Mouse (Mus musculus) ES-E14 (cell line): ENCODE measurements at regions not wholly inside any gene's neighbourhood (a gene's known extent, or its start where the extent isn't known, plus 50 kb on each side); places are given as distances from the start of the nearest gene placed in this dataset.

Source experiments
- CHD2 ChIP-seq: IDR thresholded peaks from 2 replicates; pipeline ENCODE4 v1.6.1; 2014; ENCODE audit warnings: mild to moderate bottlenecking, low read depth, low read length, inconsistent platforms
- HCFC1 ChIP-seq: IDR thresholded peaks from 2 replicates; pipeline ENCODE4 v1.6.1; 2012; ENCODE audit warnings: low read length, inconsistent platforms, borderline replicate concordance; ENCODE audit not compliant: insufficient read depth
- MAFK ChIP-seq: IDR thresholded peaks from 2 replicates; pipeline ENCODE4 v1.6.1; 2014; ENCODE audit warnings: mild to moderate bottlenecking, low read depth, low read length, inconsistent platforms; ENCODE audit not compliant: insufficient read depth
- ZC3H11A ChIP-seq: IDR thresholded peaks from 2 replicates; pipeline ENCODE4 v1.6.1; 2012; ENCODE audit warnings: low read depth, mild to moderate bottlenecking, inconsistent platforms, low read length, borderline replicate concordance
- ZNF384 ChIP-seq: IDR thresholded peaks from 2 replicates; pipeline ENCODE4 v1.6.1; 2012; ENCODE audit warnings: low read depth, low read length, inconsistent platforms

DNA sequence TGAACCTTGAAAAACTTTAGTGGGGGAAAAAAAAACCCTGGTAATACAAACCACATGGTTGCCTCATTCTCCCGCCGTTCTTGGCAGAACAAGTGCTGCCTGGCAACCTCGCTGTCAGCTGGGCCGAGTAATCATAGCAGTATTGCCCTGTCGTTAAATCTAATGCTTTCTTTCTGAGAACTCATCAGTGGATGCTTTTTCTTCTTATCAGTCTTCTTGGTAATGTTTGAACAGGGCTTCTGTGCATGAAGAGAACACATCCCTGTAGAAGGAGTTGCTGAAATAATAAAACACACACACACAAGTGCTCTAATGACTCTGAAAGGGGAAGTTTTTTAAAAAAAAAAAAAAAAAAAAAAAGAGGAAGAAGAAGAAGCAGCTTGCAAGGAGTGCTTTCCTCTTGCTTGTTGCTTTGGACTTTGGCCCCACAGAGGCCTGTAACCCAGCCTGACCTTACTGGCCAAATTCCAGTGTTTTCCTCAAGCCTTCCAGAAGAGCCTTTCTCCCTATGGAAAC lies 200.9 kb upstream of the Cited2 start:
- TF ChIP-seq HCFC1 (no peak), MAFK (no peak), ZNF384 (no peak), CHD2 (no peak), ZC3H11A (no peak)
